Mouse (Mus musculus) CH12.LX (cell line): ENCODE measurements around the gene Nav1. TPM values are rescaled to one million over a fixed set of nuclear protein-coding genes. Genes with fewer than 3 reads are reported as not detected.

ENCODE experiments used
- DNase-seq: peaks from one replicate; pipeline ENCODE4 v3.0.0-alpha.2; 2013; ENCODE audit errors: extremely low read depth
- H3K27ac ChIP-seq: 2 replicates; pipeline ENCODE4 v1.5.1; 2012; ENCODE audit warnings: low read depth, mild to moderate bottlenecking, control low read depth, moderate library complexity; ENCODE audit not compliant: insufficient read depth
- H3K27me3 ChIP-seq: replicated peaks from 2 replicates; pipeline ENCODE3; 2012; ENCODE audit warnings: inconsistent platforms
- H3K36me3 ChIP-seq, 2 experiments: replicated peaks in 1 of 2; 2 replicates each; pipeline versions ENCODE3 to v1.6.1; 2012; ENCODE audit warnings: inconsistent platforms in 1 of 2, low read length in 1 of 2, mild to moderate bottlenecking in 1 of 2, mixed read lengths in 1 of 2, moderate library complexity in 1 of 2; ENCODE audit not compliant: control insufficient read depth in 1 of 2, insufficient read depth in 1 of 2
- H3K4me1 ChIP-seq, 2 experiments: 2 replicates each; pipeline ENCODE4 v1.6.1; 2012; ENCODE audit warnings: inconsistent platforms in 1 of 2, moderate library complexity in 1 of 2; ENCODE audit not compliant: insufficient read depth in 2 of 2, control insufficient read depth in 1 of 2
- H3K4me2 ChIP-seq: 2 replicates; pipeline ENCODE4 v1.6.1; 2012; ENCODE audit warnings: low read depth, mild to moderate bottlenecking, control low read depth; ENCODE audit not compliant: poor library complexity, insufficient read depth, severe bottlenecking
- H3K4me3 ChIP-seq, 3 experiments: fragments of 150-350 bp in 1 of 3; sonication (generic) in 1 of 3; replicated peaks in 1 of 3; 2 replicates each; pipeline versions ENCODE3 to v1.5.1; 2011 to 2012; ENCODE audit warnings: low read depth in 2 of 3, low read length in 2 of 3, mild to moderate bottlenecking in 2 of 3, moderate library complexity in 2 of 3, control low read depth in 1 of 3, improper control_type of control experiment in 1 of 3, inconsistent platforms in 1 of 3, mixed read lengths in 1 of 3; ENCODE audit not compliant: poor library complexity in 1 of 3
- H3K79me2 ChIP-seq: replicated peaks from 2 replicates; pipeline ENCODE4 v1.6.1; 2012; ENCODE audit warnings: mild to moderate bottlenecking, moderate library complexity; ENCODE audit not compliant: control insufficient read depth, poor library complexity, insufficient read depth, severe bottlenecking; ENCODE audit errors: extremely low read depth
- H3K9ac ChIP-seq: 2 replicates; pipeline ENCODE4 v1.6.1; 2012; ENCODE audit warnings: low read depth, mild to moderate bottlenecking, control low read depth, moderate library complexity; ENCODE audit not compliant: insufficient read depth
- H3K9me3 ChIP-seq: replicated peaks from 2 replicates; pipeline ENCODE3; 2012; ENCODE audit warnings: low read length, inconsistent platforms, mixed read lengths
- BHLHE40 ChIP-seq: IDR thresholded peaks from 2 replicates; pipeline ENCODE4 v1.6.1; 2011; ENCODE audit warnings: mild to moderate bottlenecking, low read depth, low read length, improper control_type of control experiment
- CHD2 ChIP-seq: IDR thresholded peaks from 2 replicates; pipeline ENCODE4 v1.6.1; 2011; ENCODE audit warnings: low read length, improper control_type of control experiment
- CTCF ChIP-seq, 2 experiments: IDR thresholded peaks in 1 of 2; conservative IDR thresholded peaks in 1 of 2; 2 replicates each; pipeline ENCODE4 v1.5.1; 2011 to 2012; ENCODE audit warnings: low read depth in 2 of 2, low read length in 2 of 2, improper control_type of control experiment in 1 of 2, inconsistent platforms in 1 of 2, mild to moderate bottlenecking in 1 of 2, moderate library complexity in 1 of 2
- E2F4 ChIP-seq: IDR thresholded peaks from 2 replicates; pipeline ENCODE4 v1.6.1; 2011; ENCODE audit warnings: low read depth, low read length, improper control_type of control experiment; ENCODE audit not compliant: insufficient replicate concordance
- ELF1 ChIP-seq: IDR thresholded peaks from 2 replicates; pipeline ENCODE4 v1.6.1; 2014; ENCODE audit warnings: low read depth, mild to moderate bottlenecking, inconsistent platforms, low read length, improper control_type of control experiment
- GABPA ChIP-seq: IDR thresholded peaks from 2 replicates; pipeline ENCODE4 v1.6.1; 2012; ENCODE audit warnings: low read depth, low read length, improper control_type of control experiment, inconsistent platforms; ENCODE audit not compliant: insufficient replicate concordance
- HCFC1 ChIP-seq: IDR thresholded peaks from 2 replicates; pipeline ENCODE4 v1.6.1; 2012; ENCODE audit warnings: low read depth, mild to moderate bottlenecking, inconsistent platforms, low read length, improper control_type of control experiment
- IRF4 ChIP-seq: IDR thresholded peaks from 2 replicates; pipeline ENCODE4 v1.6.1; 2014; ENCODE audit warnings: low read depth, mild to moderate bottlenecking, inconsistent platforms, low read length, improper control_type of control experiment
- JUN ChIP-seq: IDR thresholded peaks from 2 replicates; pipeline ENCODE4 v1.6.1; 2011; ENCODE audit warnings: low read depth, mild to moderate bottlenecking, low read length, improper control_type of control experiment, moderate library complexity; ENCODE audit not compliant: insufficient read depth
- JUND ChIP-seq: conservative IDR thresholded peaks from 2 replicates; pipeline ENCODE4 v1.6.1; 2011; ENCODE audit warnings: low read depth, low read length, improper control_type of control experiment
- MEF2A ChIP-seq: IDR thresholded peaks from 2 replicates; pipeline ENCODE4 v1.6.1; 2014; ENCODE audit warnings: low read depth, mild to moderate bottlenecking, inconsistent platforms, low read length, improper control_type of control experiment, borderline replicate concordance
- MXI1 ChIP-seq: IDR thresholded peaks from 2 replicates; pipeline ENCODE4 v1.6.1; 2011; ENCODE audit warnings: mild to moderate bottlenecking, low read depth, low read length, improper control_type of control experiment
- MYC ChIP-seq: IDR thresholded peaks from 2 replicates; pipeline ENCODE4 v1.6.1; 2011; ENCODE audit warnings: low read depth, mild to moderate bottlenecking, improper control_type of control experiment, low read length
- RAD21 ChIP-seq: IDR thresholded peaks from 2 replicates; pipeline ENCODE4 v1.6.1; 2011; ENCODE audit warnings: low read depth, mild to moderate bottlenecking, low read length, improper control_type of control experiment, moderate library complexity
- RCOR1 ChIP-seq: conservative IDR thresholded peaks from 2 replicates; pipeline ENCODE4 v1.6.1; 2012; ENCODE audit warnings: low read depth, mild to moderate bottlenecking, inconsistent platforms, low read length, improper control_type of control experiment
- SIN3A ChIP-seq: IDR thresholded peaks from 2 replicates; pipeline ENCODE4 v1.6.1; 2012; ENCODE audit warnings: low read length, improper control_type of control experiment, inconsistent platforms
- SMC3 ChIP-seq: IDR thresholded peaks from 2 replicates; pipeline ENCODE4 v1.6.1; 2011; ENCODE audit warnings: low read depth, low read length, improper control_type of control experiment
- TBP ChIP-seq: conservative IDR thresholded peaks from 2 replicates; pipeline ENCODE4 v1.6.1; 2011; ENCODE audit warnings: low read depth, low read length, improper control_type of control experiment
- TCF12 ChIP-seq: IDR thresholded peaks from 2 replicates; pipeline ENCODE4 v1.6.1; 2014; ENCODE audit warnings: low read depth, mild to moderate bottlenecking, inconsistent platforms, low read length, improper control_type of control experiment
- USF1 ChIP-seq: IDR thresholded peaks from 2 replicates; pipeline ENCODE4 v1.6.1; 2014; ENCODE audit warnings: low read depth, mild to moderate bottlenecking, inconsistent platforms, low read length, improper control_type of control experiment
- USF2 ChIP-seq: conservative IDR thresholded peaks from 2 replicates; pipeline ENCODE4 v1.6.1; 2011; ENCODE audit warnings: low read depth, low read length, improper control_type of control experiment
- ZC3H11A ChIP-seq: IDR thresholded peaks from 2 replicates; pipeline ENCODE4 v1.6.1; 2012; ENCODE audit warnings: low read depth, mild to moderate bottlenecking, inconsistent platforms, low read length, improper control_type of control experiment
- ZMIZ1 ChIP-seq: IDR thresholded peaks from 2 replicates; pipeline ENCODE4 v1.6.1; 2012; ENCODE audit warnings: low read depth, mild to moderate bottlenecking, inconsistent platforms, low read length, improper control_type of control experiment
- ZNF384 ChIP-seq: IDR thresholded peaks from 2 replicates; pipeline ENCODE4 v1.6.1; 2012; ENCODE audit warnings: low read depth, low read length, improper control_type of control experiment, inconsistent platforms
- dilution Hi-C: fragments of 300-500 bp; cut with MboI; formaldehyde crosslinking; loops from 2 replicates; pipeline ENCODE4 v1.14.3; 2020; ENCODE audit warnings: low sequenced_read_pairs; ENCODE audit not compliant: extremely low pct_unique_long_range_greater_than_20kb, extremely low pct_ligation_motif_present
- in situ Hi-C: fragments of 300-500 bp; cut with MboI; formaldehyde crosslinking; loops from 3 replicates; pipeline ENCODE4 v1.14.3; 2019; ENCODE audit warnings: low sequenced_read_pairs, low pct_ligation_motif_present, low pct_unique_long_range_greater_than_20kb, mixed read lengths
- polyA plus RNA-seq: library from polyadenylated mRNA; unstranded; fragments of >175 nt; gene quantifications from 2 replicates; pipeline ENCODE4 v1.2.1, GENCODE M21; 2012; ENCODE audit warnings: low read depth; ENCODE audit not compliant: insufficient read length
- total RNA-seq, 2 experiments: library from RNA; depleted of rRNA; stranded (reverse); fragments of 300-350 nt in 1 of 2; fragments of >200 nt in 1 of 2; gene quantifications; 2 replicates each; pipeline ENCODE4 v1.2.3; 2012 to 2014

The Nav1 gene
- total and polyA plus RNA-seq, 3 experiments, result 0.21 to 0.56 TPM; not detected in 1

GRCm38 (mm10) chr1:135510346-135510977, 96.6 kb downstream of the Nav1 start:
- no peak for DNase-seq

DNA sequence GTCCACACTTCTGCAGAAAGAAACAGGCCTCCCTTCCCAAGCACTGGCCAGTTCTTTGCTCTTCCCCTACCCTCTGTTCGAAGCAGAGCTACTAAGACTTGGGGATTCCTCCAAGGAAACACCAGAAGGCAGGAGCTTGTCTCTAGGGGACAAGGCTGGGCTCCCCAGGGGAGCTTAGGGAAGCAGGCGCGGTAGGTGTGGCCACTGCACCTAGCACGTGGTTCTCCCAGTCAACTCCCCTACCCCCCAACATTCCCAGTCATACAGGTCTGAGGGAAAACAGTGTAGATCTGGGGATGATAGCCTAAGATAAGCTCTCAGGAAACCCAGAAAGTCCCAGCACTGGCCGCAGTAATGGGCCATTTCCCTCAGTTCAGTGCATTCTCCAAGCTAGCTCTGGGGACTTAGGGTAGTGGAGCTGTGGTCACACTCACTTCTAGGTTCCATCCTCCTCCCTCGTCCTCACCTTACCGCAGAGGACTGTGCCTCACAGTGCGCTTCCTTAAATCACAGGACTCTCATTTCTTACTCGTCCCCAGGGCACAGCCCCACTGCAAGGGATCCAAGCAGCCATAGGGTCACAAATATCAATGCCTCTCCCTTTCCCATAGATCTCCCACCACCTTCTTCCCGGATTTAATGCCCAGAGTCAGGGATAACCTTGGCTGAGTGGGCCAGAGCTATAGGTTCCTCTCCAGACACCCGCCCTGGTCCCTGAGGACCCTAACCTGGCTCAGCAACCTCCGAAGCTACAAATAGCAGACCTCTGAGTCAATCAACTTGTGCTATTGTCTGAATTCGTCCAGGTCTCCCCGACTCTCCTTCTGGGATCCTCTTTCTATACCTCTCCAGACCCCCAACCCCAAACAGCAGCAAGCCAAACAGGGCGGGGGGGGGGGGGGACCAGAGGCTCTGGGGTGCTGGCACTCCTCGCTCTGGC, 97.7 kb downstream of the Nav1 start:
- H3K79me2 ChIP-seq, result no peaks in the 10 kb centered on the region
- no peaks in the 10 kb centered on the region for H3K9me3 ChIP-seq
- peaks cover 10 to 39% of the 10 kb centered on the region in 2 experiments for H3K4me1 ChIP-seq
- H3K9ac ChIP-seq, result no peak overlapping the region
- no peak overlapping the region for H3K27ac ChIP-seq
- peak overlapping the region; percentile 9; the same call in 1 of the 2 replicates for H3K4me2 ChIP-seq
- no peak overlapping the region for H3K4me3 ChIP-seq
- H3K27me3 ChIP-seq, result no peaks in the 10 kb centered on the region
- dilution Hi-C loops, result no loop called here
- in situ Hi-C loops, result no loop called here
- no peak for TF ChIP-seq IRF4
- no peak for TF ChIP-seq TBP
- no peak for TF ChIP-seq ZC3H11A
- no peak for TF ChIP-seq BHLHE40
- no peak for DNase-seq
- no peaks in the 10 kb centered on the region for H3K36me3 ChIP-seq

More at GRCm38 (mm10) chr1:135510346-135510977, 96.6 kb downstream of the Nav1 start:
- peak overlapping the region; percentile 9; the same call in 1 of the 2 replicates for H3K4me2 ChIP-seq
- dilution Hi-C loops (no loop called here), in situ Hi-C loops (no loop called here)
- H3K4me1 ChIP-seq, result peaks cover 10 to 47% of the 10 kb centered on the region in 2 experiments
- no peaks in the 10 kb centered on the region for H3K79me2 ChIP-seq
- no peaks in the 10 kb centered on the region for H3K27me3 ChIP-seq
- no peak for TF ChIP-seq USF1
- no peak for TF ChIP-seq E2F4
- H3K36me3 ChIP-seq, result no peaks in the 10 kb centered on the region
- no peak overlapping the region for H3K9ac ChIP-seq
- H3K27ac ChIP-seq, result no peak overlapping the region
- H3K4me3 ChIP-seq, result no peak overlapping the region
- no peaks in the 10 kb centered on the region for H3K9me3 ChIP-seq

DNA sequence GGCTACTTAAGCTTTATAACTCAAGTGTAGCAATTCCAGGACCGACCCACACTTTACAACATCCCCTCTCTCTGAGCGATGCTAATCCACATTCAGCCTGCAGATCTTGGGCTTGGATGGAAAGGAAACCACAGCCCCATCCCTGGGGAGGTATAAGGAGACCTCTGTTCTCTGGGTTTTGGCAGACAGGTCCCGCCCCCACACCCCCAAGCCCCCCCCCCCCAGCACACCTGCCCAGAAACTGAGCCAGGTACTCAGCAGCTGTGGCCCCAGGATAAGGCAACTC, 98.8 kb downstream of the Nav1 start:
- Histone ChIP-seq H3K79me2 (no peaks in the 10 kb centered on the region), H3K36me3 (no peaks in the 10 kb centered on the region), H3K4me1 (peaks cover 7 to 28% of the 10 kb centered on the region in 2 experiments), H3K27me3 (no peaks in the 10 kb centered on the region), H3K4me3 (no peak overlapping the region), H3K27ac (no peak overlapping the region), H3K9ac (no peak overlapping the region), H3K4me2 (no peak overlapping the region), H3K9me3 (no peaks in the 10 kb centered on the region)
- no peak for DNase-seq
- in situ Hi-C loops (no loop called here), dilution Hi-C loops (no loop called here)
- TF ChIP-seq RAD21 (no peak), MYC (no peak), GABPA (no peak), JUND (no peak), CTCF (conservative IDR thresholded peaks at IDR 0.05 in 1 of 2, IDR thresholded peaks at IDR 0.05 in 1 of 2; ENCODE audit: low read depth in 2 of 2, low read length in 2 of 2) (no peak), MXI1 (no peak), USF2 (no peak), TCF12 (no peak), ELF1 (no peak), HCFC1 (no peak), ZMIZ1 (no peak), SMC3 (no peak), CHD2 (no peak), JUN (no peak), MEF2A (no peak), ZNF384 (no peak), RCOR1 (no peak), TBP (no peak), SIN3A (no peak)
